Mouse (Mus musculus) frontal cortex, adult (tissue): ENCODE measurements around the gene Rbbp6.

Experiments used
- ATAC-seq: cut with Nextera tagmentation; 2 replicates; pipeline ENCODE4 v1.9.2; 2017; ENCODE audit warnings: mild to moderate bottlenecking, moderate library complexity, mixed read lengths; ENCODE audit not compliant: low TSS enrichment

Rbbp6 gene

DNA sequence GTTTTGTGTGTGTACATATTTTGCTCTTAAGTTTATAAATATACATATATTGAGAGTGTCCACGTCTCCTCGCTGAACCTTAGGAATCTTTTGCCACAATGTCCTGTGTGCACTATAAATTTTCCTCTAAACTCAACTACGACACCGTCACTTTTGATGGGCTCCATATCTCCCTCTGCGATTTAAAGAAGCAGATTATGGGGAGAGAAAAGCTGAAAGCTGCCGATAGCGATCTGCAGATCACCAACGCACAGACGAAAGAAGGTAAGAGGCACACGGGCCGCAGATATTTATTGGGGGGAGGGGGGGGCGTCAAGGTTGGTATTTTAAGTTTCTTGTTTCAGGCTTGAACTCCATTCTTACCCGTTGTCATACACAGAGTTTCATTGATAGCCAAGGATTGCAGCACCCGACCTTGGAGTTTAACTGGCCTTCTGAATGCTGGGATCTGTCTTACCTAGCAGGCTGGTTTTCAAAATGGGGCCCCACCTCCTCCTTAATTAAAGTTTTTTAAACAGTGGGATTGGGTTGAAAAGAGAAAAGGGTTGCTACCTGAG lies 5.5 kb downstream of the Rbbp6 start:
- ATAC-seq = no peak

DNA sequence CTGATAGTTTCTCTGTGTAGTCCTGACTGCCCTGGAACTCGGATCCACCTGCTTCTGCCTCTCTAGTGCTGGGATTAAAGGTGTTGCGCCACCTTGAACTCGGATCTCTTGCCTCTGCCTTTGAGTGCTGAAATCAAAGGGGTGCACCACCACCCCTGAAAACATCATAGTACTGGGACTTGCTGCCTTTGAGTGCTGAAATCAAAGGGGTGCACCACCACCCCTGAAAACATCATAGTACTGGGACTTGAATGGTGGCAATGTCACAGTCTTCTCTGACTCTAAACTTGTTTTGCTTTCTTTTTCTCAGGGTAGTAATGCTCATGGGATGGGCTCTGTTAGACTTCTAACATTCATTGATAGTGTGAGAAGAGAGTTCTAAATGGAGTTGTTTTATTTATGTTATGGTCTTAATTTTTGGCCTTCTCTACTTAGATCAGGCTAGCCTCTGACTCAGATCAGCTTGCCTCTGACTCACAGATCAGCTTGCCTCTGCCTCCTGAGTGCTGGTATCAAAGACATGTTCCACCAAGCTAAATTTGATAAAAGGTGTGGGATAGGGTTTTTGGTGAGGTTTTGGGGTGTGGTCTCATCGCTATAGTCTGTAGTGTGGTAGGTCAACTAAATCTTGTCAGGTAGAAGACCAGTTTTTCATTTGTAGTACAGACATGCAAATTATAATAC lies 6.7 kb downstream of the Rbbp6 start:
- no peak for ATAC-seq

DNA sequence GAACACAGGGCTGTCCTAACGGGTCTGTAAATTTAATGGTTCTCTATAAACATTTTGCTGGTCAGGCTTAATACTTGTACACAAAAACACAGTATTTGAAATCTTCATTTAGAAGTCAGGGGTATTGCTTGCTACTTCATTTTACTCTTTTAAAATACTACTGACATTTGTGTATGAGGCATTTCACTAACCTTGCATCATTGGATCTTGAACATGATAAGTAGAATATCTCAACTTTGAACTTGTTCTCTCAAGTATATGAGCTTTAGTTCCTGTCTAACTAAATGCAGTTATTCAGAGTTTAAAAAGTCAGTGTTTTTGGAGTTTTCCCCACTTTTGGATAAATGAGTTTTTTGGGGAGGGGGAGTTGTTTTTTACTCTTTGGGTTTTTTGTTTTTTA lies 14.0 kb downstream of the Rbbp6 start:
- no peak for ATAC-seq

DNA sequence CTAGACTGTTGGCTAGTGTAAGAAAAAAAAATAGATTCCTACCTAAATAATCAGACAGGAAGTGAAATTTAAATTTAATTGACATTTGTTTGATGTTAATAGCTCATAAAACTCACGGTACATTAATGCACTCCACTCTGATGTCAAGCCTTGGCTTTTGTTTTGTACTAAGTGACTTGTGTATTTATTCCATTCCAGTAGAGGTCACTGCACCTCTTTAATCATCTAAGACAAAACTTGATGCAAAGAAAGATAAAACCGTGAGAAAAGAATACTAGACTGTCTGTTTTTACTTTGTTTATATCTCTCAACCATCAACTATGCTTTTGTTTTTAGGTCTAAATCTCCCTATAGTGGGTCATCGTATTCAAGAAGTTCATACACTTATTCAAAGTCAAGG lies 32.7 kb downstream of the Rbbp6 start:
- no peak for ATAC-seq

DNA sequence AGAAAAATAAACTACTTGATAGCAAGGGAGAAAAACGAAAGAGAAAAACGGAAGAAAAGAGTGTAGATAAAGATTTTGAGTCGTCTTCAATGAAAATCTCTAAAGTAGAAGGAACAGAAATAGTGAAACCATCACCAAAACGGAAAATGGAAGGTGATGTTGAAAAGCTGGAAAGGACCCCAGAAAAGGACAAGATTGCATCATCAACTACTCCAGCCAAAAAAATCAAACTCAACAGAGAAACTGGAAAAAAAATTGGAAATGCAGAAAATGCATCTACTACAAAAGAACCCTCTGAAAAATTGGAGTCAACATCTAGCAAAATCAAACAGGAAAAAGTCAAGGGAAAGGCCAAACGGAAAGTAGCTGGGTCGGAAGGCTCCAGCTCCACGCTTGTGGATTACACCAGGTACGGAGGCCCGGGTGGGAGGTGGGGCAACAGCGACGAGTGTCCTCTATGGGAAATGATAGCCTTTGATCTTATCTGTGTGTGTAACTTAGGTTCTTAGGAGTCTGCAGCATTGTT lies 34.4 kb downstream of the Rbbp6 start:
- no peak for ATAC-seq

DNA sequence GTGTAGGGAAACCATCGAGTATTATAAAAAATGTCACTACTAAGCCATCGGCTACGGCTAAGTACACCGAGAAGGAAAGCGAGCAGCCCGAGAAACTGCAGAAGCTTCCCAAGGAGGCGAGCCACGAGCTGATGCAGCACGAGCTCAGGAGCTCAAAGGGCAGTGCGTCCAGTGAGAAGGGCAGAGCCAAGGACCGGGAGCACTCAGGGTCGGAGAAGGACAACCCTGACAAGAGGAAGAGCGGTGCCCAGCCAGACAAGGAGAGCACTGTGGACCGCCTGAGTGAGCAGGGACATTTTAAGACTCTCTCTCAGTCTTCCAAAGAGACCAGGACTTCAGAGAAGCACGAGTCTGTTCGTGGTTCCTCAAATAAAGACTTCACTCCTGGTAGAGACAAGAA lies 35.3 kb downstream of the Rbbp6 start:
- ATAC-seq = no peak

DNA sequence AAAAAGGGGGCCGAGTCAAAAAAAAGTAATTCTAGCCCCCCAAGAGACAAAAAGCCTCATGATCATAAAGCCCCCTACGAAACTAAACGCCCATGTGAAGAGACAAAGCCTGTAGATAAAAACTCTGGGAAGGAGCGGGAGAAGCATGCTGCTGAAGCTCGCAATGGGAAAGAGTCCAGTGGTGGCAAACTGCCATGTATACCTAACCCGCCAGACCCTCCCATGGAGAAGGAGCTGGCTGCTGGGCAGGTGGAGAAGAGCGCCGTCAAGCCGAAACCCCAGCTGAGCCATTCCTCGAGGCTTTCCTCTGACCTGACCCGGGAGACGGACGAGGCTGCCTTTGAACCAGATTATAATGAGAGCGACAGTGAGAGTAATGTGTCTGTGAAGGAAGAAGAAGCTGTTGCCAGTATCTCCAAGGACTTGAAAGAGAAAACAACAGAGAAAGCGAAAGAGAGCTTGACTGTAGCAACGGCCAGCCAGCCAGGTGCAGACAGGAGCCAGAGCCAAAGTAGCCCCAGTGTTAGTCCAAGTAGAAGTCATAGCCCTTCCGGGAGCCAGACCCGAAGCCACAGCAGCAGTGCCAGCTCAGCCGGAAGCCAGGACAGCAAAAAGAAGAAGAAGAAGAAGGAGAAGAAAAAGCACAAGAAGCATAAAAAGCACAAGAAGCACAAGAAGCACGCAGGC lies 36.0 kb downstream of the Rbbp6 start:
- no peak for ATAC-seq

DNA sequence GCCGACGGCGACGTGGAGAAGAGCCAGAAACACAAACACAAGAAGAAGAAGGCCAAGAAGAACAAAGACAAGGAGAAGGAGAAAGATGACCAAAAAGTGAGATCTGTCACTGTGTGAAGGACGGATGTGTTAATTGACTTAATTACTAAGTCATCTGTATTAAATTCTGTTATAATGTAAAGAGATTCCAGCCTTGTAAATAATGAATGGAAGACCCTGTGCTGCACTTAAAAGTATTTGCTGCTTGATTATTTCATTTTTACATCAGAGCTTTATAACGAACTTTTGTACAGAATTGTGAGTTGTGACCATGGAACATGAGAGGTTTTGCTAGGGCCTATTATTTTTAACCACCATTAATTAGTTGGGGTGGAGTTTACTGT lies 36.5 kb downstream of the Rbbp6 start:
- ATAC-seq = no peak

DNA sequence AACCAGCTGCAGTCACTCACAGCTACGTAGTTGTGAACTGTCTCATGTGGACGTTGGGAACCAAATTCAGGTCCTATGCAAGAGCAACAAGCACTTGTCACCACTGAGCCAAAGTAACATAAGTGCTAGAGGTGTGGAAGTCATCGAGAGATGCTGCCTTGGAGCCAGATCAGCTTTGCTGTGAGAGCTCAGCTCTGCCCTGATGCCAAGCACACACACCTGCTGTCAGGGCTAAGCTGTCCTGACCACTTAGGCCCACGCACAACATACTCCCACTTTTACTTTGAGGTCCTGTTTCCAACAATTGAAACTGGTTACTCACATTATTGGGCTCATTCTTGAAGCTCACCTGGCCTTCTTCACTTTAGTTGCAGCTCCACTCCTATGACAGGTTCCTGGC lies 37.7 kb downstream of the Rbbp6 start:
- no peak for ATAC-seq

DNA sequence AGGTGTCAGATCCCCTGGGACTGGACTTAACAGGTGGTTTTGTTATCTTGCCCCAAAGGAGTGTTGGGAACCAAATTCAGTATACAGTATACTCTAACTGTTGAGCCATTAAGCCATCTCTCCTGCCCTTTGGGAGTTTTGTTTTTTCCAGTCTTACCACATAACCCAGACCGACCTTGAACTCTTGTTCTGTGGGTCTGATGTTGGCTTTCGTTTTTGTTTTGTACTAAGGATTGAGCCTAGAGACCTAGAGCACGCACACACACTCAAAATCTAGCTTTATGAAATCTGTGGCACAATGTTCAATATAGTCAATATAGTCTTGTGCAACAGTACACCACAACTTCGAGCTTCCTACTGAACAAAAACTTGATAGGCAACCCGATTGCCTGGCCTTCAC lies 39.0 kb downstream of the Rbbp6 start:
- no peak for ATAC-seq

DNA sequence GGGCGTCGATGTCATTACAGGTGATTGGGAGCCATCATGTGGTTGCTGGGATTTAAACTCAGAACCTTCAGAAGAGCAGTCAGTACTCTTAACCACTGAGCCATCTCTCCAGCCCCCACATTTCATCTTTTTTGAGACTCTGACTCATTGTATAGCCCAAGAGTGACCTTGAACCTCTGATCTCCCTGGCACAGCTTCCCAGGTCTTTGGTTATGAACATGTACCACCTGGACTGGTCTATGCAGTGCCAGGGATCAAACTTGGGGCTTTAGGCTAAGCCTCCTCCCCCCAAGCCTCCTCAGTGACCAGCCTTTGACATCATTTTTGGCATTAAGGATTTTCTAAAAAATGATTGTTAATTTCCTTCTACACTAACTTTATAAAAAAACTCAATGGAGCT lies 40.8 kb downstream of the Rbbp6 start:
- ATAC-seq = no peak

DNA sequence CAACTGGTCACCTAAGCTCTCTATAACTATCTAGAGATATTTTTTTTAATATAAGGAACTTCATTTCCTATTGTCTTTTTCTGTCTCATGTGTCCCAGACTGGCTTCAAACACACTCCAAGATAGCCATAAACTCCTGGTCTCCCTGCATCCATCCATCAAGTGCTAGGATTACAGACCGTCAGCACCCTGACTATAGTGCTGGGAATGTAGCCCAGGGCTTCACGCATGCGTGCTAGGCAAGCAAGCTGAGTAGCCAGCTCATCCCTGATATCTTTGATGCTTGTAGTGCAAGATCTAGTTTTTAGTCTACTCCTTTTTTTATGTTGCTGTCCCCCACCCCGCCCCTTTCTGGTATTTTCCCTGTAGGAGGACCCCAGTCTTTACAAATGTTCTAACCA lies 42.3 kb downstream of the Rbbp6 start:
- no peak for ATAC-seq

DNA sequence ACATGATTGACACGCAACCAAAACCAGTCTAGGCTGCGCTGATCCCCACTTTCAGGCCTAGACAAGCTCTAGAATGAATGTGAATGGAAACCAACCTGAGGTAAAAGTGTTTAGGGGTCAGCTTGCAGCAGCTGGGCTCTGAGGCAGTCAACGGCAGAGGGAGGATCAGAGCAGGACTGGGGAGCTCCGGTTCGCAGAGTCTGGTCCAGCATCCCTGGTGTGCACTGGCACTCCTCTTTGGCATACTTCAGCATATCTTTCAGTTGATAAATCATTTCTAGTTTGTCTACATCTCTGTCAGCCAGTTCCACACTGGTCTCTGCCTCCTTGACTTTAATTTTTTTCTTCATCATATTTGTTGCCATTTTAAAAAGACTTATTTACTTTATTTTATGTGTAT lies 48.0 kb downstream of the Rbbp6 start:
- no peak for ATAC-seq

DNA sequence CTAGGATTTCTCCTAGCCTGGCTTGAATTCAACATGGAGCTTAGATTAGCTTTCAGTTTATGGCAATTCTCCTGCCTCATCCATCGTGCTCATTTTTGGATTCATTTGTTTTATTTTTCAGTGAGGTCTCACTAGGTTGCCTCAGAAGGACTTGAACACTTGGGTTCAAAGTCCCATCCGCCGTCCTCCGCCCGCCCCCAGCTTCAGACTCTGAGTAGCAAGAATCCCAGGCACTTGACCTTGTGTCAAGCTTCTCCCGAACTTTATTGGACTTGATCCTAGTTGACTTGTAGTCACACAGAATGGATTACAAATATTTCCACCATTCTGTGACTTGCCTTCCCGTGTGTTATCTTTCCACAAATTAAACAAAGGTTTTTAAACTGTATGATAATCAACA lies 49.2 kb downstream of the Rbbp6 start:
- ATAC-seq = no peak

DNA sequence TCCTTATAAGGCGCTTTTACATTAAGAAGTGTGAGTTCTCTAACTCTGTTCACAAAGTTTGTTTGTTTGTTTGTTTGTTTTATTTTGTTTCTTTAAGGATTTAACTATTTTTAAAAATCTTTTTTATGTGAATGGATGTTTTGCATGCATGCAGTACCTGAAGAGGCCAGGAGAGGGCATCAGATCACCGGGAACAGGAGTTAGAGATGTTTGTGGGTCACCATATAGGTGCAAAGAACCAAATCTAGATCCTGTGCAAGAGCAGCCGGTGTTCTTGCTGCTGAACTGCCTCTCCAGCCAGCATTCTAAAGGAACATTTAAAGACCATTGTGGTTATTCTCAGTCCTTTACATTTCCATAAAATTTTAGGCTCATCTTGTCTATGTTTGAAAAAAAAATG lies 52.1 kb downstream of the Rbbp6 start:
- ATAC-seq = no peak

DNA sequence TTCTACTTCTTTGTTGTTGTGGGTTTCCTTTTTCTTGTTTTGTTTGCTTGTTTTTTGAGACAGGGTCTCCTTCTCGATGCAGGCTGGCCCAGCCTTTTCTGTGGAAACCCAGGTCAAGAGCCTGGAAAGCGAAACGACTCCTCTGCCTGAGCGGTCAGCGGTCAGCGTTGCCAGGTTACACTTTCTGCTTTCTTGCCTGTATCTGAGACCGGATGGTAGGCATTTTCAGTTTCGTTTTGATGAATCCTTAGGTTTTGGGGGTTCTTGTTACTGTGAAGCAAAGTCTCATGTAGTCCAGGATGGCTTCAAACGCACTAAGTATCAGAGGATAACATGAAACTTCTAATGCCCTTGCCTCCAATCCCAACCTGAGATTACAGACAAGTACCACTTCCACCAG lies 59.6 kb downstream of the Rbbp6 start:
- ATAC-seq = no peak

DNA sequence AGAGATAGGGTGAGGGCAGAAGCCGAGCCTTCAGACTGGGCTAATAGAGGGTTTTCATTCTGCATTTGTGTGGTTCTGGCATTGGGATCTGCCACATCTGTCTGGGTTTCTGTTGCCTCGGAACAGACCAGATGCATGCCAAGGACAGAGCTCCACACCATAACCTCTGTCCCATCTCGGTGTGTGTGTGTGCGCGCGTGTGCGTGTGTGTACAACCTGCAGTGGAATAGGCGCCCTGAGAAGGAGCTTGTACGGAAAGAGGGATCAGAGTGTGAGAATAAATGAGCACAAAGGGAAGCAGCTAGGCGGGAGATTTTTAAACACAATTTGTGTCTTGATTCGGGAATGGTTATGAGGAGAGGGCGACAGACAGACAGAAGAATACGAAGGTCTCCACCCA lies 64.8 kb downstream of the Rbbp6 start:
- peak; percentile 17; the same call in 1 of the 2 replicates for ATAC-seq

DNA sequence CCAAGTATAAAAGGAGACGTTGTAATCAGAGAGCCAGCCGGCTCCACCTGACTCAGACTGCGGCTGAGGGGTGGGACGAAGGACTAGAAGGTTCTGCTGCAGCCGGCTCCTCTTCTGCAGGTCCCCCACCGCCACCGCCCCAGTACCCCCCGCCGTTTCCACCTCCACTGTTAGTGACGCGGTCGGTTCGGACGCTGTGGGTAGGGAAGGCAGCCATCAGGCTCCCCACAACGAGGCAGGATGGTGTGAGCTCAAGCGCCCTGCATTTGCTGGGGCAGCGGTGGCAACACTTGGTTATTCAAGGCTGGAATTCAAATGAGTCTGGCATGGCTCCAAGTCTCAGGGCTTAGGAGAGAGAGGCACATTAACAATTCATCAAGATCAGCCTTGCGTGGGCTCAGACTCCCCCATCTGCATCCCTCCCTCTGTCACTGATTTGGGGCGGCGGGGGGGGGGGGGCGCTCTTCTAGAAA lies 65.3 kb downstream of the Rbbp6 start:
- ATAC-seq = peak; percentile 66

DNA sequence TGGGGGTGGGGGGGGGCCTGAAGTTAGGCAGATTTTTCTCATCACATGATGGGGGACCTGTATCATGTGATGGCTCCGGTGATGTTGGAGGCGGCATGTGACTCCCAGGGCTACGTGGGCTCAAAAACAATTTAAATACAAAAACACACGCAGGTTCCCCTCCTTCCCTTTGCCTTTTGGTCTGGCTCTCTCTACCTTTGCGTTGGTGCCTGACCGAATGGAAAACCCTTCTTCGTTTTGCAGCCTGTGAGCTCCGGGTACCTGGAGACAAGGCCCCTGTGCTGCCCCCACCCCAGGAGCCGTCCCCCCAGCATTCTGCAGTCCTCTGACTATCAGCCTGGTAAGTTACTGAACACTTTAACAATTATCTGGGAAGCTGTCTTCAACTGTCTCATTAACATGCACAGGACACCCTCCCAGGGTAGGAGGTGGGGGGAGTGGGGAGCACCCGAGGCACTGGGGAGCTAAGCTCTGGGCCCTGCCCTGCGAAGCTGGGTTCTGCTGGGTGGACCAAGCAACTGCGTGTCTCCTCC lies 65.8 kb downstream of the Rbbp6 start:
- ATAC-seq = peak; percentile 53

DNA sequence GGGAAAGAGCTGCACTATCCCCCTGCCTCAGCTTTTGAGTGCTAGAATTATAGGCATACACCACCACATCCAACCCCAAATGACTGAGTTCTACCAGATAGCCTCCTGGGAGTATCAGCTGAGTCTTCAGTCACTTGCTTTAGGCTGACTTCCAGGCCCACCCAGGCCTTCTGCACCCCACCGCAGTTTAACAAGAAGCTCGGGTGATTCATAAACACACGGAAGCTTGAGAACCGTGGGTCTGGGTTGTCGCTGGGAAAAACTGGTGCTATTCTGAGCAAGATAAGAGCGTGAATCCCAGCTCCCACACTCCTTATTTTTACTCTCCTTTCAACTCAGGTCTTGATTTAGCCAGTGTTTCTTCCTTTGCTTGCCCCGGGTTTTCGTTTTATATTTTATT lies 69.8 kb downstream of the Rbbp6 start:
- peak; percentile 43; the same call in 1 of the 2 replicates for ATAC-seq

DNA sequence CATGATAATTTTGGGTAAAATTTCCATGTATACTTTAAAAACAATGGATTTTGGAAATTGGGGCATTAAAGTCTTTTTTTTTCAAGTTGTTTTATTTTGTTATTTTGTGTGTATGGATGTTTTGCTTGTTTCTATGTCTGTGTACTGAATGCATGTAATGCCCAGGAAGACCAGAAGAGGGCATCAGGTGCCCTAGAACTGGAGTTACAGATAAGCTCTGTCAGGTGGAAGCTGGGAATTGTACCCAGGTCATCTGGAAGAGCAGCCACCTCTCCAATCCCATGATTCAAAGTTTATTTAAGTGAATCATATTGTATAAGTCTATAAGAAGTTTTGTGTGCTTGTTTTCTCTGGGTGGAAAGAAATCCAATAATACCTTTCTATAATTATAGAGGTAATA lies 73.8 kb downstream of the Rbbp6 start:
- no peak for ATAC-seq

DNA sequence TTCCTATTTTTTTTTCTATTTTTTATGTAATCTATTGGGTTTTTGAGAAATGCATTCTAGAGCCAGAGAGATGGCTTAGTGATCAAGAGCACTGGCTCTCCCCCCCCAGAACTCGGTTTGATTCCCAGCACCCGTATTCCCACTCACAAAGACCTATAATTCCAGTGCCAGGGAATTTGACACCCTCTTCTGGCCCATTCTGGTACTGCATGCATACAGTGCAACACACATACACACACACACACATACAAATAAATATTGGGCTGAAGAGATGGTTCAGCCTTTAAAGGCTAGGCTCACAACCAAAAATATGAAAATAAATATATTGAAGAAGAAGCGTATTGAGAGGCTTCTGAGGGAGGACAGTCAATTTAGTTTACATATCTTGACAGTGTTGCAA lies 79.7 kb downstream of the Rbbp6 start:
- no peak for ATAC-seq
